Mouse (Mus musculus) lung, adult 2 months (tissue): ENCODE measurements around the gene Sdr39u1.

ENCODE experiments used
- CTCF ChIP-seq: fragments of 200-500 bp; IDR thresholded peaks from 2 replicates; pipeline ENCODE4 v1.5.1; 2011; ENCODE audit warnings: mild to moderate bottlenecking, low read length, control low read depth; ENCODE audit not compliant: insufficient read depth
- POLR2A ChIP-seq: fragments of 200-500 bp; IDR thresholded peaks from 2 replicates; pipeline ENCODE4 v1.6.1; 2011; ENCODE audit warnings: low read depth, mild to moderate bottlenecking, control low read depth, low read length, borderline replicate concordance; ENCODE audit errors: extremely low read depth

DNA sequence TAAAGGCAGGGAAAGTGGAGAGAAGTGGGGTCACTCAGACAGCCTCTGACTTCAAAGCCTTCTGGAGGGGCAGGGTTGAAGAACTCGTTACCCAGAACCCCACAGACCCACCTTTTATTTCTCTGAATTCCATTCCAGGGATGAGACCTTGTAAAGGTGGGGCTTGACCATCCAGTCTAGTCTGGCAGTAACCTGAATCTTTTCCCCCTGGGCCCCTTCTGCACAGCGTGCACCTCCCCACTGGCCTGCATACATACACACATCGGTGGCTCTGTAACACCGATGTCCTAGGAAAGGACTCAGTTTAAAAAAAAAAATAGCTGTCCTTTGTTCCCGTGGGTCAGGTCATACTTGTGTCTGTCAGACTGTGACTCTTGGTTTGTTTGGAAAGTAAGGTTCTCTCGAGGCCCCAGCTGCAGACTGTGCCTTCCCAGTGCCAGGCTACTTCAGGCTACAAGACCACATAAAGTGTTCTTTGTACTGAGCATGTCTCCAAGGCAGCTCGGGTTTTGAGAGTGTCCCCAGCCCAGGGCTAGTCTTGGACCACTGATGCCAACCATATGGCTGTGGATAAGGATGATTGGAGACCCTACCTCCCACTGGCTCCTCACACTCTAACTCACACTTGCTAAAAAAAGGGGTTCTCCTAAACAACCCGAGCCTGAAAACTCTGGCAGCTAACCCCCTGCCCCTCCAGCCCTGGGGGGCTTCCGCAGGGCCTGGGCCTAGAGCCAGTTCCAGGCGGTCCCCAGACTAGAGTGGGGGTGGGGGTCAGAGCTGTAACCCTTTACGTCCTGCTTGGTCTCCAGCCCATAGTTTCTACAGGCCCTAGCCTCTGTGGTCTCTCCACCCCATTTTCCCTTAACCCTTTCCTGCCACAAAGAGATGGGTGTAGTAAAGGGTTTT, 47.2 kb downstream of the Sdr39u1 start:
- no peak for TF ChIP-seq POLR2A
- TF ChIP-seq CTCF, result no peak
